Mouse (Mus musculus): ENCODE measurements around the gene Tmem131l. TPM values are rescaled to one million over a fixed set of nuclear protein-coding genes. Genes with fewer than 3 reads are reported as not detected.

The Tmem131l gene
- polyA plus RNA-seq, 1 experiment = 22.6 TPM

DNA sequence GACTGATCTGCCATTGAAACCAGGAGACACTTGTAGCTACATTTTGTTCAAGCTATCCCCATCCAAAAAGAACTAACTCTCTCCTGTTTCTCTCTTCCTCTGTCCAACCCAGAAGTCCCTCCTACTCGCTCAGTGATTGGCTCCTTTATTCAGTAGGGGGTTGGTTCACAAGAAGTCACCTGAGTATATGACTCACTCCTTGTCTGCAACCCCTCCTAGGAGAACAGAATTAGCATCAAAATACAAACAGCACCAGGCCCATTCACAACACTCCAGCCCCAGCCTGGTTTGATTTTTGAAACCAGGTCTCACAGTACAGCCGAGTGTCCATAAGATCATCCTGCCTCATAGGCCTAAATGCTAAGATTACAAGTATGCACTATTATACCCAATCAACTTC is 96.3 kb downstream of the Tmem131l start:
- H3K27ac ChIP-seq (ENCODE audit: insufficient read depth, low read length) = peak overlapping the region; percentile 12; the same call in 1 of the 2 replicates
- H3K4me3 ChIP-seq (ENCODE audit: insufficient read depth, low read length) = no peak overlapping the region
- TF ChIP-seq CTCF (IDR thresholded peaks at IDR 0.05; ENCODE audit: borderline replicate concordance, insufficient read depth, low read length) (no peak), POLR2A (IDR thresholded peaks at IDR 0.05; ENCODE audit: low read depth, low read length) (no peak)
- peaks cover 4% of the 10 kb centered on the region for H3K4me1 ChIP-seq (ENCODE audit: control insufficient read depth, insufficient read depth, low read length)

DNA sequence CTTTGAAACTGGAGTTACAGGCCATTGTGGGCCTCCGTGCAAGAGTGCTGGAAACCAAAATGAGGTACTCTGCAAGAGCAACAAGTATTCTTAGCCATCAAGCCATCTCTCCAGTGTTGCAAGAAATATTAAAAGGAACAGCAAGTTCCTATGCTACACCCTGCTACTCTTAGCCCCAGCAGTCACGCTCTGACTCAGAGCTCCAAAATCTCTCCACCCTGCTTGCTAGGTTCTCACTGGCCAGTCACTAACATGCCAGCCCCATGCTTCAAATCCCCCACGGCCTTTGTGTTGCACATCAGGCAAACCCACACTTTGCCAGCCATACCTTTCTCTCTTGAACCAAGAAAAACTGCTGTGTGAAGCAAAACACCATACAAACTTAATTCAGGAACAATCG is 96.8 kb downstream of the Tmem131l start:
- H3K27ac ChIP-seq (ENCODE audit: insufficient read depth, low read length) = peak overlapping the region; percentile 65
- peaks cover 4% of the 10 kb centered on the region for H3K4me1 ChIP-seq (ENCODE audit: control insufficient read depth, insufficient read depth, low read length)
- no peak overlapping the region for H3K4me3 ChIP-seq (ENCODE audit: insufficient read depth, low read length)
- TF ChIP-seq CTCF (IDR thresholded peaks at IDR 0.05; ENCODE audit: borderline replicate concordance, insufficient read depth, low read length) = no peak
- no peak for TF ChIP-seq POLR2A (IDR thresholded peaks at IDR 0.05; ENCODE audit: low read depth, low read length)

DNA sequence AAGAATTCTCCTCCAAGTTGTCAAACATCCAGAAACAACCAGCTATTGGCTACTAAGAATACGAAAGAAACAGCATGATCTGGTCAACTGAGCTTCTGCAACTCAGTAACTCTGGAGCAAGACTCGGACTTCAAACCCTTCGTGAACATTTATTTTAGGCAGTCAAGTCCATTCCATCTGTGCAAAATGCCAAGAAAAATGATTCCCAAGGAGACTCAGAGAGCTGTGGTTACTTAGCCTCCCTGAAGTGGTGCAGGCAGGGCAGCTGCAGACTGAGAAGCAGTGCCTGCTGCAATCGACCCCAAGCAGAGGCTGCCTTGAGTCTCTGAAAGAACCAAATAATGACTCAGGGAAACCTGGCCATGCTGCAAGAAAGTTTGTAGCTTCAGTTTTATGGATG is 98.1 kb downstream of the Tmem131l start:
- TF ChIP-seq POLR2A (IDR thresholded peaks at IDR 0.05; ENCODE audit: low read depth, low read length) (no peak), CTCF (IDR thresholded peaks at IDR 0.05; ENCODE audit: borderline replicate concordance, insufficient read depth, low read length) (no peak)
- Histone ChIP-seq H3K4me1 (ENCODE audit: control insufficient read depth, insufficient read depth, low read length) (peaks cover 4% of the 10 kb centered on the region), H3K27ac (ENCODE audit: insufficient read depth, low read length) (0 out of 2 replicates have a peak overlapping the region, but pooled peaks have one; percentile 6), H3K4me3 (ENCODE audit: insufficient read depth, low read length) (no peak overlapping the region)

DNA sequence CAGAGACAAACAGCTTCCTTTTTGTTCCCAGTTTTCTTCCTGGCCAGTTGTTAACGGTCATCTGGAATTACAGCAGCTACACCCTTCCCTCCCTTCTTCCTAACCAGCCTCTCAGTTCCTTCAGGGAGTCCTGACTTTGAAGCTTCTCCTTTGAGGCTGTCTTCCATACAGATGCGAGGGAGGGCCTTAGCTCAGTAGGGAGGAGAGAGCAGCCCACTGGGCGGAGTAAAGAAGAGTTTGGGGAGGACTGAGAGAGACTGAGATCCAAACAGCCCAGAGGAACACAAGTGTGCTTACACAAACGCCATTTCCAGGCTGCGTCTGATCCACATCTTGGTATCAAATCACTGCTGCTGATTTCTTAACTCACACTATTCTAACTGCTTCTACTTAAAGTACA is 101.1 kb downstream of the Tmem131l start:
- Histone ChIP-seq H3K4me1 (ENCODE audit: control insufficient read depth, insufficient read depth, low read length) (peaks cover 4% of the 10 kb centered on the region), H3K27ac (ENCODE audit: insufficient read depth, low read length) (no peak overlapping the region), H3K4me3 (ENCODE audit: insufficient read depth, low read length) (no peak overlapping the region)
- no peak for TF ChIP-seq CTCF (IDR thresholded peaks at IDR 0.05; ENCODE audit: borderline replicate concordance, insufficient read depth, low read length)
- TF ChIP-seq POLR2A (IDR thresholded peaks at IDR 0.05; ENCODE audit: low read depth, low read length) = no peak

DNA sequence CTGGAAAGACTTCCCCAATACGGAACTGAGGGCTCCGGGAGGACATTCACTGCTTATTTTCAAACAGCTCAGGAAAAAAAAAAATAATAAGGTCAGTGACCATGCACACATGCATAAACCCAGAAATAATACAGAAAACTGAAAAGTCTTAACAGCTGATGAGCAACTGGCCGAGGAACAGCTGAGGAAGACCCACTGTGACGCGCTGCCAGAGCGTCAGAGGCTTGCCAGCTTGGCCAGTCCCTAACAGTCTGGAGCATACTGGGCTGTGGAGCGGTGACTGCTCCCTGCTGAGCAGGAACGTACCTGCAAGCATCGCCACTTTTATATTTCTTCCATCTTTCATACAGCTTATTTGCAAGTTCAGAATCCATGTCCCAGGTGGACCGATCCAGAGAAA is 105.5 kb downstream of the Tmem131l start:
- TF ChIP-seq POLR2A (IDR thresholded peaks at IDR 0.05; ENCODE audit: low read depth, low read length) (no peak), CTCF (IDR thresholded peaks at IDR 0.05; ENCODE audit: borderline replicate concordance, insufficient read depth, low read length) (no peak)
- no peak overlapping the region for H3K27ac ChIP-seq (ENCODE audit: insufficient read depth, low read length)
- no peak overlapping the region for H3K4me3 ChIP-seq (ENCODE audit: insufficient read depth, low read length)
- no peaks in the 10 kb centered on the region for H3K4me1 ChIP-seq (ENCODE audit: control insufficient read depth, insufficient read depth, low read length)

DNA sequence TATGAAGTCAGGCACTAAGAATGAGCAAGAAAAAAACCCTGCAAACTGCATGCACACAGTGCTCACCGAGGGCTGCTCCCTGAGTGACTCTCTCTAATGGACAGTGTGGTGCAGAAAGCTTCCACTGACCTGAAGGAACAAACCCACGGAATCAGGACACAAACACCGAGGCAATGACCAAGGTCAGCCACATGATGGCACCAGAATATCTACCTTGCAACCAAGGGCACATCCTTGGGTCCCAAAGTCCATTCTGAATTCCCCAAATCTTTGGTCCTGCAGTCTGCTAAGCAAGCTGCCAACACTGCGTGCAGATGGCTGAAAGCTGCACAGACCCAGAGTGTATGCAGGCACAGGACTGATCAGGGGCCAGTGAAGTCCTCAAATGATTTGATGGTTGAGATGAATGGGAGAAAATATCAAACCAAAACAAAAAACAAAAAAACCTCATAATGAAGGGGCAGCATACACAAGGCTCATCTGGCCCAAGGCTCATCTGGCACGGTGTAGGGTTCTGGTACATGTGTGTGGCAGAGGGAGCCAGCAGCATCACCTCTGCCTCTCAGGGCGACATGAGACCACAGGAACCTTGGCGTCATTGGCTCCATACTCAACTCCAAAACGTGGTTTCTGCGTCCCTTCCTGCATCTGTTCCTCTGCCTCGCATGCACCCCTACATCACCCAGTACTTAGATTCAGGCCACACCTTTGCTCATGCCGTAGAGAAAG is 124.0 kb downstream of the Tmem131l start:
- Histone ChIP-seq H3K4me3 (ENCODE audit: insufficient read depth, low read length) (no peak overlapping the region), H3K4me1 (ENCODE audit: control insufficient read depth, insufficient read depth, low read length) (0 out of 2 replicates have a peak, but pooled peaks cover 2% of the 10 kb centered on the region), H3K27ac (ENCODE audit: insufficient read depth, low read length) (no peak overlapping the region)
- TF ChIP-seq CTCF (IDR thresholded peaks at IDR 0.05; ENCODE audit: borderline replicate concordance, insufficient read depth, low read length) = peak; percentile 79; the same call in 1 of the 2 replicates
- TF ChIP-seq POLR2A (IDR thresholded peaks at IDR 0.05; ENCODE audit: low read depth, low read length) = no peak

DNA sequence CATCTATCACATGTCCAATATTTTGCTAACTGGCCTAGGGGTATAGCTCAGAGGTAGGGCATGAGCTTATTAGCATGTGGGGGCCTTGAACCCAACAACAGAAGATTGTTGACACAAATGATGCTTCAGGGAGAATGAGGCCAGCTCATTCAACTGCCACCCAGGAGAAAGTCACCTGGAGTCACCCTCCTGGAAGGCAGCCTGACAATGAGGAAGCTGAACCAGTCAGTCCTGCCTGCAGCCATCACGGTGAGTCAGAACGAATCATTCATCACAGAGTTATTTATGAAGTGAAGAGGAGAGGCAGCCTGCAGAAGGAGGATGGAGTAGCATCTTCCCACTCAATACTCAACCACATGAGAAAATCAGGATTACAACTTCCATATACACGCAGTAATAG is 124.9 kb downstream of the Tmem131l start:
- TF ChIP-seq POLR2A (IDR thresholded peaks at IDR 0.05; ENCODE audit: low read depth, low read length) (no peak), CTCF (IDR thresholded peaks at IDR 0.05; ENCODE audit: borderline replicate concordance, insufficient read depth, low read length) (no peak)
- no peak overlapping the region for H3K27ac ChIP-seq (ENCODE audit: insufficient read depth, low read length)
- H3K4me3 ChIP-seq (ENCODE audit: insufficient read depth, low read length) = no peak overlapping the region
- H3K4me1 ChIP-seq (ENCODE audit: control insufficient read depth, insufficient read depth, low read length) = 0 out of 2 replicates have a peak, but pooled peaks cover 2% of the 10 kb centered on the region

DNA sequence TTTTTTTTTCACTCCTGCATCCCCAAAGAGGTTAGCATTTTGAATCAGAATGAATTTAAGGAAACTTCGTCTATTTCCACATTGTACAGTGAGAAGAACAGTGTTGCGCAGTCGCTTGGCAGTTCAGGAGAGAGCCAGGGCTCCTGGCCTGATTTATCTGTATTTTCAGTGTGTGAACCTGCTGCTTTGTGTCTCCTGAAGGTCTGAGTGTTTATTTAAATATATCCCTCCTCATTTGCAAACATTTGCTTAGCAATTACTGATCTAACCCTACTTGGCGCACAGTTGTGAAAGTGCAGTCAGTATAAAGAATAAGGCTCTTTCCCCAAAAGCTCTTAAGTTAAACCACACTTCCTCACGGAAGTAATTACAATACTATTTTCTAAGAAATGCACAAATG is 129.3 kb downstream of the Tmem131l start:
- no peaks in the 10 kb centered on the region for H3K4me1 ChIP-seq (ENCODE audit: control insufficient read depth, insufficient read depth, low read length)
- TF ChIP-seq CTCF (IDR thresholded peaks at IDR 0.05; ENCODE audit: borderline replicate concordance, insufficient read depth, low read length) = no peak
- no peak for TF ChIP-seq POLR2A (IDR thresholded peaks at IDR 0.05; ENCODE audit: low read depth, low read length)
- H3K27ac ChIP-seq (ENCODE audit: insufficient read depth, low read length) = no peak overlapping the region
- H3K4me3 ChIP-seq (ENCODE audit: insufficient read depth, low read length) = no peak overlapping the region

DNA sequence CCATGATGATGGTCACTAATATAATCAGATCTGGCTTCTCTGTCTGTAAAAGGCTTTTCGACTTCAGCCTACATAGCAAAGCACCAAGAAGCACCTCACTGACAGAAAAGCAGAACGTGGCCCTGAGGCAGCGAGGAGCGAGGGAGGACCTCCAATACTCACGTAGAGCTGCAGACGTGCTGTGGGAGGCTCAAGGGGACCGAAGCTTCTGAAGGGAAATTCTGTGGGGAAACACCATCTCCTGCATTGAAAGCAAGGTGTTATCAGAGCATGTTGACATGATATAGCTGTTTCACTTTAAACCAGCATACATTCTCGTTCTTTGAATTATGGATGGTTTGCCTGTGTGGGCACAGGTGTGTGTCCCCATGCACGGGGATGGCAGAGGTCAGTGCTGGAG is 133.8 kb downstream of the Tmem131l start:
- no peak overlapping the region for H3K4me3 ChIP-seq (ENCODE audit: insufficient read depth, low read length)
- no peaks in the 10 kb centered on the region for H3K4me1 ChIP-seq (ENCODE audit: control insufficient read depth, insufficient read depth, low read length)
- TF ChIP-seq POLR2A (IDR thresholded peaks at IDR 0.05; ENCODE audit: low read depth, low read length) (no peak), CTCF (IDR thresholded peaks at IDR 0.05; ENCODE audit: borderline replicate concordance, insufficient read depth, low read length) (no peak)
- H3K27ac ChIP-seq (ENCODE audit: insufficient read depth, low read length) = no peak overlapping the region

DNA sequence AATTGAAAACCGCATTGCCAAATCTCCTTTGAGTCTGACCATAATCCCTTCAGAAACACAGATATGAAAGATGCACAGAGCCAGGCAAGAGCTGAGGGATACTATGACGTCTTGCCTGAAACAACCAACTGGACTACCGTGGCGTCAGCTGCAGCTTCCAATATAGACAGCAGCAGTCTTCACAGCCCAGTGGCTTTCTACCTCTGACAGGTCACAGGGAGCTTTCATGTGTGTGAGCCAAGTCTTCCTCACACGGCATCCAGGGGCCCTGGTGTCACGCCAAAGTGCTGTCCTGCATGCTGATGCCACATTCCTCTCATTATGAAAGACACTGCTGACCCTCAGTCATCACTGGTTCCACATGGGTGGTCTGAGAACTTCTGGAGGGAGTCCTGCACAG is 134.8 kb downstream of the Tmem131l start:
- Histone ChIP-seq H3K27ac (ENCODE audit: insufficient read depth, low read length) (no peak overlapping the region), H3K4me1 (ENCODE audit: control insufficient read depth, insufficient read depth, low read length) (no peaks in the 10 kb centered on the region), H3K4me3 (ENCODE audit: insufficient read depth, low read length) (no peak overlapping the region)
- TF ChIP-seq CTCF (IDR thresholded peaks at IDR 0.05; ENCODE audit: borderline replicate concordance, insufficient read depth, low read length) (no peak), POLR2A (IDR thresholded peaks at IDR 0.05; ENCODE audit: low read depth, low read length) (no peak)

All from embryonic fibroblast, embryonic 13.5 days (primary cell).